Comparison of ENCODE assay signal across 8 mouse cellular contexts in the genomic region with DNA sequence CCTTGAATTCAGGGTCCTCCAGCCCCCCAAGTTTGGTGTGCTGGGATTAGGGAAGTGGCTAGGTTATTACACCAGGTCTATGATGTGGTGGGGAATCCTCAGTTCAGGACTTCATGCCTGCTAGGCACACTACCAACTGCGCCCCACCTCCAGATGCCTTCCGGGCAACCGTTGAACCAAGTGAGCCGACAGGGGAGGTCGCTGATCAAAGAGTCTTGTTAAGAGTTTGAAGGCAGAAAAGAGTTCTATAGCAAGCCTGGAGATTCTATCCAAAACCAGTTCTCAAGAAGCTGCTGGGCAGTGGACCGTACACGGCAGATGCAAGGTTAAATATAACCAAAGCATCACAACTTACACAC. TPM values are rescaled to one million over a fixed set of nuclear protein-coding genes. Genes with fewer than 3 reads are reported as not detected.
DNase-seq lines count a peak whose midpoint lies in the region; ATAC-seq and TF ChIP-seq lines count a peak whose summit lies in the region.

No protein-coding gene starts in this region.

- no peak for DNase-seq in lung, adult 2 months
- DNase-seq in lung, postnatal 25 days (ENCODE audit: low spot score) = no peak
- DNase-seq in induced T-regulatory cell, adult 2 months (ENCODE audit: low read depth) = peak; percentile 60
- DNase-seq in midbrain, embryonic 10.5 days (ENCODE audit: low spot score) = no peak
- DNase-seq in thymus, postnatal 4 days = peak; percentile 84
- DNase-seq in gastrocnemius, postnatal 14 days = no peak
- DNase-seq in c-Kit-positive CD71-positive TER-119-positive erythroid progenitor cells, embryonic 14.5 days (ENCODE audit: low spot score) = no peak

- no peak; the same call in 1 of the 2 replicates for ATAC-seq in embryonic facial prominence, embryonic 12.5 days (ENCODE audit: insufficient number of reproducible peaks, insufficient read depth, low FRiP score, low TSS enrichment)

- peak overlapping the region; percentile 38; the same call in 1 of the 2 replicates for H3K9ac ChIP-seq in embryonic facial prominence, embryonic 12.5 days

- intact Hi-C loops in gastrocnemius, postnatal 14 days (cut with DNase I; ENCODE audit: low total_unique reads) = no loop called here

- WGBS in lung, adult 2 months = 6% methylated on average over 7 of the region's 7 CpGs
- 3% methylated on average over 7 of the region's 7 CpGs for WGBS in embryonic facial prominence, embryonic 12.5 days
- 6% methylated on average over 7 of the region's 7 CpGs for WGBS in midbrain, embryonic 10.5 days

- no peaks in the 10 kb centered on the region for H3K4me1 ChIP-seq in lung, adult 2 months (ENCODE audit: control insufficient read depth, insufficient read depth, low read length)
- H3K4me1 ChIP-seq in embryonic facial prominence, embryonic 12.5 days = peaks cover 10% of the 10 kb centered on the region
- H3K4me1 ChIP-seq in midbrain, embryonic 10.5 days = peaks cover 20% of the 10 kb centered on the region

- no peaks in the 10 kb centered on the region for H3K36me3 ChIP-seq in embryonic facial prominence, embryonic 12.5 days
- H3K36me3 ChIP-seq in midbrain, embryonic 10.5 days = no peaks in the 10 kb centered on the region

- peak overlapping the region; percentile 92 for H3K4me2 ChIP-seq in embryonic facial prominence, embryonic 12.5 days (replicated peaks)

- TF ChIP-seq CTCF in lung, adult 2 months (IDR thresholded peaks at IDR 0.05; ENCODE audit: insufficient read depth, low read length) = no peak

- 0 out of 2 replicates have a peak, but pooled peaks have one; percentile 13 for TF ChIP-seq POLR2A in lung, adult 2 months (IDR thresholded peaks at IDR 0.05; ENCODE audit: borderline replicate concordance, extremely low read depth, low read depth, low read length)

- peak overlapping the region; percentile 81 for H3K4me3 ChIP-seq in lung, adult 2 months (replicated peaks; ENCODE audit: extremely low read depth, low read depth, low read length)
- peak overlapping the region; percentile 44 for H3K4me3 ChIP-seq in embryonic facial prominence, embryonic 12.5 days
- peak overlapping the region; percentile 69 for H3K4me3 ChIP-seq in midbrain, embryonic 10.5 days

- H3K9me3 ChIP-seq in embryonic facial prominence, embryonic 12.5 days = no peaks in the 10 kb centered on the region
- H3K9me3 ChIP-seq in midbrain, embryonic 10.5 days (replicated peaks) = no peaks in the 10 kb centered on the region

- H3K27ac ChIP-seq in embryonic facial prominence, embryonic 12.5 days = 0 out of 2 replicates have a peak overlapping the region, but pooled peaks have one; percentile 69
- H3K27ac ChIP-seq in midbrain, embryonic 10.5 days (replicated peaks) = peak overlapping the region; percentile 75; the same call in 1 of the 2 replicates

- peaks cover 20% of the 10 kb centered on the region for H3K27me3 ChIP-seq in embryonic facial prominence, embryonic 12.5 days
- H3K27me3 ChIP-seq in midbrain, embryonic 10.5 days (ENCODE audit: low read depth, poor library complexity, severe bottlenecking) = peaks cover 28% of the 10 kb centered on the region

RNA-seq across cellular contexts. Expression of gene Gm2310, which starts 48.5 kb away (rescaled TPM):
- polyA plus RNA-seq in lung, adult 2 months (2012; rRNA removed) = not detected in 2 replicates
- not detected in 2 replicates for polyA plus RNA-seq in embryonic facial prominence, embryonic 12.5 days (2016; fragmentation: Nextera tagmentation; extraction: Ambion mirVana)
- polyA plus RNA-seq in midbrain, embryonic 10.5 days (2016; fragmentation: Nextera tagmentation; extraction: Ambion mirVana) = not detected in 2 replicates
- total RNA-seq in gastrocnemius, postnatal 14 days (2021) = not detected

Comparison
In these comparisons a context has a peak if more than half of its experiments do, and no peak if none do; other contexts are left out.
1. DNase-seq: peak in induced T-regulatory cell, adult 2 months (single experiment) and thymus, postnatal 4 days (single experiment); none in lung, adult 2 months (single experiment), lung, postnatal 25 days (single experiment), midbrain, embryonic 10.5 days (single experiment), gastrocnemius, postnatal 14 days (single experiment) and c-Kit-positive CD71-positive TER-119-positive erythroid progenitor cells, embryonic 14.5 days (single experiment).
2. Peak in every context shown above with its lines, with median percentiles within 50 percentile points of each other: H3K4me3 ChIP-seq.